Mouse (Mus musculus): ENCODE measurements around the gene Sh2b3. TPM values are rescaled to one million over a fixed set of nuclear protein-coding genes. Genes with fewer than 3 reads are reported as not detected.

Gene Sh2b3
- total RNA-seq, 2 experiments from 2014 or later: 19.9 to 21.6 TPM

DNA sequence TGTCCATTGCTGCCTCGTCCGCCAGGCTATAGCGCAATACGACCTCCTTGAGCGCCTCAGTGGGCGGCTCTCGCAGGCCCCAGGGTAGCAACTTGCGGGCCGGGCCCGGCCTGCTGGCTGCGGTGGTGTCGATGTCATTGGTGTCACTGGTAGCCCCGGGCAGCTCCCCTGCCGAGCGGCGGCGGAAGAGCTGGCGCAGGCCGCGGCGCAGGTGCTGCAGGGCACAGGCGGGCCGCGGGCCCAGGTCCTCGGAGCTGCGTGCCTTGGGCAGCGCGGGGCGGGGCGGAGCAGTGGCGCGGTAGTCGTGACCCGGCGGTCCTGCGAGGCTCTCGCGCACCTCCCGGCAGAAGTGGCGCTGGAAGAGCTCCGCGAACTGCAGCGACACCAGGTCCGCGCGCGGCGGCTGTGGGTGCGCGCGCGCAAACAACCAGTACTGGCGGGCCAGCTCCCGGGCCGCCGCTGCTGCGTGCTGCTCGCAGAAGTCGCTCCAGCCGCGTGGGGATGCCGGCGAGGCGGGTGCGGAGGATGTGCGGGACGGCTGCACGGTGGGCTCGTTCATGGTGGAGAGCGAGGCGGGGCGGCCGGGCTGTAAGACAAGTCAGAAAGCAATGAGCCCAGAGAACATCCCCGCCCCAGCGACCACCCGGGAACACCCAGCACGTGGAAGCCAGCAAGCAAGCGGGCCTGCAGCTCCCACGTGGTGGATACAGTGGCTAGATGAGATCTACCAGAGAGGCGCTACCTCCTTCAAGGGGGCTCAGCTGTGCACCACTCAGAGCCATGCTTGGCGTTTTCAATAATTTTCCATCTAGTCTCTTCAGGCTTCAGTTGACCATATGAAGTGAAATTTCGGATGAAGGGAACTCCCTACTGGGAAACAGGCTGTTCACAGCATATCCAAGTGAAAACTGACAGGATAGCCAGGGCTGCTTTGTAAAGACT is 8.7 kb downstream of the Sh2b3 start:
- TF ChIP-seq CTCF (conservative IDR thresholded peaks at IDR 0.05): no peak
- no peak for DNase-seq (ENCODE audit: low spot score in 2 of 2)
- Histone ChIP-seq H3K27ac (peak overlapping the region; percentile 55), H3K4me3 (peak overlapping the region; percentile 41)

GRCm38 (mm10) chr5:121827876-121828275 is 9.6 kb downstream of the Sh2b3 start:
- no peak for DNase-seq (ENCODE audit: low spot score in 2 of 2)
- no peak for TF ChIP-seq CTCF (conservative IDR thresholded peaks at IDR 0.05)
- peak overlapping the region; percentile 55 for H3K27ac ChIP-seq
- no peak overlapping the region for H3K4me3 ChIP-seq

GRCm38 (mm10) chr5:121825606-121826005 is 11.8 kb downstream of the Sh2b3 start:
- H3K27ac ChIP-seq: 0 out of 2 replicates have a peak overlapping the region, but pooled peaks have one; percentile 7
- no peak for DNase-seq (ENCODE audit: low spot score in 2 of 2)
- no peak overlapping the region for H3K4me3 ChIP-seq
- no peak for TF ChIP-seq CTCF (conservative IDR thresholded peaks at IDR 0.05)

DNA sequence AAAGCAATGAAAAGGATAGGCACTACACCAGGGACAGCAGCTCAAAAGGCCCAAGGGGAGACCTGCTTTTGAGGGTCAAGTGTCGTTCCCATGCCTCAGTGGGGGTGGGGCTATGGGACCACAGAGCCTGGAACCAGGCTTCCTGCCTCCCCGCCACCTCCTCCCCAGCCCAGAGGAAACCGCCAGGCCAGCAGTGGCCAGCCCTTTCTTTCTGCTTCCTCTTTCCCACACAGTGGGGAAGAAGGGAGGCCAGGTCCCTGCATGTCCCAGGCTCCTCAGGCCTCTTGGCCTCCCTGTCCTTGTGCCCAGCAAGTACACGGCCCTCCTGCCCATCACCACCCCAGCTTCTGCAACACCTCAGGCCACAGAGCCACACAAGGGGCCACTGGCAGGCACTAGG is 13.3 kb downstream of the Sh2b3 start:
- TF ChIP-seq CTCF (conservative IDR thresholded peaks at IDR 0.05): no peak
- Histone ChIP-seq H3K4me3 (no peak overlapping the region), H3K27ac (peak overlapping the region; percentile 73)
- DNase-seq (ENCODE audit: low spot score in 2 of 2): no peak

GRCm38 (mm10) chr5:121823668-121824067 is 13.8 kb downstream of the Sh2b3 start:
- H3K27ac ChIP-seq: peak overlapping the region; percentile 73

DNA sequence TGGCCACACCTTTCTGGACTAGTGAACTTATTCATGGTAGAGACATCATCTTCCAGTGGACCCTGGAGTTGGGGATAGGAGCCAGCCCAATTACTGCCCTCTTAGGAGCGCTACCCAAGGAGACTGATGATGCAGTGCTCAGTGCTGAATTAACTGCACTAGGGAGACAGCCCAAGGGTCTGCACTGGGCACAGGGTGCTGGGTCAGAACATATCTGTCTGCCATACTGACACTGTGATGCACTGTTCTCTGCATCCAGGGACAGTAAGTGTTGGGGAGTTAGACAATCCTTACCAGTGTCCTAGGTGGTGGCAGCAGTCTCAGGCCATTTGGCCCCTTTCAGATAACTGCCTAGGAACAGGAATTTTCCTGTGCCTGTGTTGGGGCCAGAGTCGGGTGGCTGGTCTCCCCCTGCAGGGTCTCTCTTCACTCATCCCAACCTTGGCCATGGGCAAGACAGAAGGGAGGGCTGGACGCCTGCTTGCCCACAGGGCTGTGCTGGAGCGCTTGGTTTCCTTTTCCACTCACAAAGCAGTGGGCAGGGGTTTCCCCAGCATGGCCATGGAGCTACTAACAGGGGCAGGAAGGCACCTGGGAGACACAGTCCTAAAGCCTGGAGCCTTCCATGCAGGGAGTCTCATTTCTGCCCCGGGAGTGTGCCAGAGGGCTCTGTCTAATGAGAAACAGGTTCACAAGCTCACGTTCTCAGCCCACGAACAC is 14.5 kb downstream of the Sh2b3 start:
- DNase-seq (ENCODE audit: low spot score in 2 of 2): no peak
- TF ChIP-seq CTCF (conservative IDR thresholded peaks at IDR 0.05): no peak
- Histone ChIP-seq H3K27ac (peak overlapping the region; percentile 73; the same call in 1 of the 2 replicates), H3K4me3 (no peak overlapping the region)

More at GRCm38 (mm10) chr5:121823668-121824067, 13.8 kb downstream of the Sh2b3 start:
- no peak for DNase-seq (ENCODE audit: low spot score in 2 of 2)
- no peak overlapping the region for H3K4me3 ChIP-seq
- TF ChIP-seq CTCF (conservative IDR thresholded peaks at IDR 0.05): no peak

GRCm38 (mm10) chr5:121821552-121821951 is 15.9 kb downstream of the Sh2b3 start:
- no peak for DNase-seq (ENCODE audit: low spot score in 2 of 2)
- Histone ChIP-seq H3K4me3 (no peak overlapping the region), H3K27ac (no peak overlapping the region)
- TF ChIP-seq CTCF (conservative IDR thresholded peaks at IDR 0.05): no peak

DNA sequence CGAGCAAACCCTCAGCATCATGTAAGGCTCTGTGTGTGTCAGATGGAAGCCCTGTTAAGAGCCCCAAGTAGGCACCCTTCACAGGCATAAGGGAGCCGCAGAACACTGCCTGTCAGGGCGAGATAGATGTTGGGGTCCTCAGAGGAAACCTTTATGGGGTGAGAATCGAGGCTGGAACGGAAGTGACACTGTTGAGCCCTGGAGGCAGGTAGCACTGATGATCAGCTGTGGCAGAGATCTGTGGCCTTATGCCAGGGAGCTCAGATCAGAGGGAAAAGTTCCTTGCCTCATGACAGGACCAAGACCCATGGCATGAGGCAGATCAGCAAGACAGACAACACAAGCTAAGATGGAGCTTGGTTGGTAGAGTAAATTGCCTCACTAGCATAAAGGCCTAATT is 16.3 kb downstream of the Sh2b3 start:
- no peak overlapping the region for H3K4me3 ChIP-seq
- DNase-seq (ENCODE audit: low spot score in 2 of 2): no peak
- H3K27ac ChIP-seq: no peak overlapping the region
- TF ChIP-seq CTCF (conservative IDR thresholded peaks at IDR 0.05): no peak

DNA sequence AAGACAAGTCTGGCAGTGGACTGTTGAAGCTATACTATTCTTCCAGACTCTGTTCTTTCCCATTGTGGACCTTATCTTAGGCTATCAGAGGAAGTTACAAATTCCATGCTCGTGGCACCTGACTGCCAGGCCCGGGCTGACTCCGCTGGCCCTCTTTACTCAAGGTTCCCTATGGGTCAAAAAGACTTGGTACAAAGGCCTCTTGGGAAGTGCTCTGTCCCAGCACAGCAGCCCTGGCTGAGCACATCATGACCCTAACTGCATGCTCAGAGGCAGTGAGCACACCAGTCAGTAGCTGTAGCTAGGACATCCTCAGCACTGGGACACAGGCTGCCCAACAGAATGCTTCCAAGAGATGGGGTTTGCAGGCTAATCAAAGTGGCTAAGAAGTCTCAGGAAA is 16.8 kb downstream of the Sh2b3 start:
- DNase-seq (ENCODE audit: low spot score in 2 of 2): no peak
- 0 out of 2 replicates have a peak overlapping the region, but pooled peaks have one; percentile 5 for H3K27ac ChIP-seq
- TF ChIP-seq CTCF (conservative IDR thresholded peaks at IDR 0.05): no peak
- no peak overlapping the region for H3K4me3 ChIP-seq

- Histone ChIP-seq H3K4me3 (no peak overlapping the region), H3K27ac (no peak overlapping the region)
- no peak for TF ChIP-seq CTCF (conservative IDR thresholded peaks at IDR 0.05)
- DNase-seq (ENCODE audit: low spot score in 2 of 2): no peak
Measured at GRCm38 (mm10) chr5:121820161-121820560, 17.3 kb downstream of the Sh2b3 start.

GRCm38 (mm10) chr5:121819559-121819958 is 17.9 kb downstream of the Sh2b3 start:
- no peak for DNase-seq (ENCODE audit: low spot score in 2 of 2)
- Histone ChIP-seq H3K27ac (no peak overlapping the region), H3K4me3 (no peak overlapping the region)
- no peak for TF ChIP-seq CTCF (conservative IDR thresholded peaks at IDR 0.05)

- DNase-seq (ENCODE audit: low spot score in 2 of 2): no peak
- no peak overlapping the region for H3K27ac ChIP-seq
- no peak overlapping the region for H3K4me3 ChIP-seq
- TF ChIP-seq CTCF (conservative IDR thresholded peaks at IDR 0.05): no peak
Measured at GRCm38 (mm10) chr5:121818862-121819261, 18.6 kb downstream of the Sh2b3 start.

GRCm38 (mm10) chr5:121818401-121818800 is 19.0 kb downstream of the Sh2b3 start:
- no peak for TF ChIP-seq CTCF (conservative IDR thresholded peaks at IDR 0.05)
- no peak overlapping the region for H3K4me3 ChIP-seq
- H3K27ac ChIP-seq: no peak overlapping the region
- DNase-seq (ENCODE audit: low spot score in 2 of 2): no peak

Measured in layer of hippocampus, adult 2 months (tissue).